8 mouse cellular contexts compared by ENCODE assay signal in genomic region chr9:62536119-62536654, GRCm38 (mm10). TPM values are rescaled to one million over a fixed set of nuclear protein-coding genes. Genes with fewer than 3 reads are reported as not detected.
DNase-seq lines count a peak whose midpoint lies in the region; ATAC-seq lines count a peak whose summit lies in the region.

No protein-coding gene starts in this region.

- H3K4me1 ChIP-seq in heart, embryonic 15.5 days (replicated peaks), result peaks cover 28% of the 10 kb centered on the region
- H3K4me1 ChIP-seq in limb, embryonic 15.5 days, result peaks cover 43% of the 10 kb centered on the region
- H3K4me1 ChIP-seq in neural tube, embryonic 14.5 days (ENCODE audit: control insufficient read depth, insufficient read depth, low read length), result peaks cover 57% of the 10 kb centered on the region

- peak overlapping the region; percentile 82 for H3K9ac ChIP-seq in heart, embryonic 15.5 days
- peak overlapping the region; percentile 71 for H3K9ac ChIP-seq in limb, embryonic 15.5 days
- H3K9ac ChIP-seq in neural tube, embryonic 14.5 days (replicated peaks; ENCODE audit: low read depth, low read length), result peak overlapping the region; percentile 96

- H3K4me3 ChIP-seq in heart, embryonic 15.5 days, result peak overlapping the region; percentile 74
- peak overlapping the region; percentile 64 for H3K4me3 ChIP-seq in limb, embryonic 15.5 days
- H3K4me3 ChIP-seq in neural tube, embryonic 14.5 days (ENCODE audit: low read depth, low read length), result peak overlapping the region; percentile 75

- peak; percentile 59 for DNase-seq in right cerebral cortex, postnatal 14 days
- DNase-seq in right cerebral cortex, postnatal 36 days (ENCODE audit: low spot score in 2 of 2), result no peak
- DNase-seq in cerebellum, postnatal 25 days, result peak; percentile 85 to 89
- no peak for DNase-seq in thymus, postnatal 25 days
- DNase-seq in thymus, postnatal 0 days (ENCODE audit: low spot score), result no peak

- peak; percentile 4; the same call in 1 of the 2 replicates for ATAC-seq in heart, embryonic 15.5 days (replicated peaks; ENCODE audit: insufficient number of reproducible peaks, insufficient read depth, low FRiP score, low read depth)
- no peak for ATAC-seq in limb, embryonic 15.5 days (ENCODE audit: insufficient number of reproducible peaks, low FRiP score, low TSS enrichment, low read depth)
- peak; percentile 41 for ATAC-seq in neural tube, embryonic 14.5 days (ENCODE audit: low read depth)

- H3K9me3 ChIP-seq in heart, embryonic 15.5 days (replicated peaks), result no peaks in the 10 kb centered on the region
- H3K9me3 ChIP-seq in limb, embryonic 15.5 days, result no peaks in the 10 kb centered on the region
- no peaks in the 10 kb centered on the region for H3K9me3 ChIP-seq in neural tube, embryonic 14.5 days (ENCODE audit: control insufficient read depth, low read length)

- peak overlapping the region; percentile 97 for H3K4me2 ChIP-seq in heart, embryonic 15.5 days
- H3K4me2 ChIP-seq in limb, embryonic 15.5 days, result peak overlapping the region; percentile 96
- H3K4me2 ChIP-seq in neural tube, embryonic 14.5 days (ENCODE audit: low read depth, low read length), result peak overlapping the region; percentile 78

- H3K27me3 ChIP-seq in heart, embryonic 15.5 days, result peaks cover 17% of the 10 kb centered on the region
- H3K27me3 ChIP-seq in limb, embryonic 15.5 days, result peaks cover 5% of the 10 kb centered on the region; the same call in 1 of the 2 replicates
- H3K27me3 ChIP-seq in neural tube, embryonic 14.5 days (ENCODE audit: control insufficient read depth, insufficient read depth, low read length), result no peaks in the 10 kb centered on the region

- no peaks in the 10 kb centered on the region for H3K36me3 ChIP-seq in heart, embryonic 15.5 days
- no peaks in the 10 kb centered on the region for H3K36me3 ChIP-seq in limb, embryonic 15.5 days
- no peaks in the 10 kb centered on the region for H3K36me3 ChIP-seq in neural tube, embryonic 14.5 days (ENCODE audit: control insufficient read depth, insufficient read depth, low read length)

- H3K27ac ChIP-seq in heart, embryonic 15.5 days, result peak overlapping the region; percentile 43
- H3K27ac ChIP-seq in limb, embryonic 15.5 days, result peak overlapping the region; percentile 71
- peak overlapping the region; percentile 96 for H3K27ac ChIP-seq in neural tube, embryonic 14.5 days (ENCODE audit: low read depth, low read length)

- WGBS in heart, embryonic 15.5 days, result 4% methylated on average over 29 of the region's 29 CpGs
- 3% methylated on average over 29 of the region's 29 CpGs for WGBS in limb, embryonic 15.5 days
- WGBS in neural tube, embryonic 14.5 days, result under 1% methylated on average over 29 of the region's 29 CpGs

RNA-seq across cellular contexts. Expression of gene Coro2b, which starts 0.7 kb away (rescaled TPM):
- polyA plus RNA-seq in heart, embryonic 15.5 days (2015; fragmentation: Nextera tagmentation; extraction: Ambion mirVana), result 5.7 and 8.4 TPM in 2 replicates
- polyA plus RNA-seq in limb, embryonic 15.5 days (2015; fragmentation: Nextera tagmentation; extraction: Ambion mirVana), result 9.0 and 9.4 TPM in 2 replicates
- 32.5 and 34.5 TPM in 2 replicates for polyA plus RNA-seq in neural tube, embryonic 14.5 days (2014; fragmentation: Nextera tagmentation; extraction: Ambion mirVana)
- 3.1 and 3.4 TPM in 2 replicates for polyA plus RNA-seq in thymus, postnatal 0 days (2015; fragmentation: Nextera tagmentation; extraction: Ambion mirVana)

Comparison
In these comparisons a context has a peak if more than half of its experiments do, and no peak if none do; other contexts are left out.
1. DNase-seq: peak in right cerebral cortex, postnatal 14 days (single experiment) and cerebellum, postnatal 25 days (2 of 2); none in right cerebral cortex, postnatal 36 days (0 of 2), thymus, postnatal 25 days (single experiment) and thymus, postnatal 0 days (single experiment).
2. H3K27ac ChIP-seq: peak in every context shown above with its lines; median percentile 96 in neural tube, embryonic 14.5 days; 71 in limb, embryonic 15.5 days; 43 in heart, embryonic 15.5 days.
3. Peak in every context shown above with its lines, with median percentiles within 50 percentile points of each other: H3K4me2 ChIP-seq, H3K4me3 ChIP-seq and H3K9ac ChIP-seq.